Mouse (Mus musculus): ENCODE data around the gene Fsd2. TPM values are rescaled to one million over a fixed set of nuclear protein-coding genes. Genes with fewer than 3 reads are reported as not detected.

Gene Fsd2
- polyA plus RNA-seq, 1 experiment from 2014 or later: 0.59 TPM

GRCm38 (mm10) chr7:81489649-81490048, 77.1 kb downstream of the Fsd2 start:
- Histone ChIP-seq H3K9me3 (replicated peaks; ENCODE audit: control insufficient read depth, low read length) (no peaks in the 10 kb centered on the region), H3K4me1 (ENCODE audit: control insufficient read depth, low read depth, low read length) (no peaks in the 10 kb centered on the region), H3K4me3 (ENCODE audit: low read depth, low read length) (no peak overlapping the region), H3K9ac (ENCODE audit: low read depth, low read length) (no peak overlapping the region), H3K36me3 (ENCODE audit: control insufficient read depth, insufficient read depth) (no peaks in the 10 kb centered on the region), H3K27me3 (ENCODE audit: control insufficient read depth, insufficient read depth, low read depth, low read length) (peaks cover 19% of the 10 kb centered on the region), H3K27ac (ENCODE audit: low read length) (no peak overlapping the region), H3K4me2 (ENCODE audit: low read depth, low read length) (no peak overlapping the region)
- 12% methylated on average over 9 of the region's 9 CpGs for WGBS (ENCODE audit: insufficient replicate concordance)
- ATAC-seq (ENCODE audit: low read depth): no peak

MicroRNAs encoded within 50 kb of the gene (microRNA counts, 519-probe panel; counts per million panel counts)
- 1,714 counts per million, percentile 18 among the panel's probes with 10 or more counts for microRNA mmu-miR-1839-3p
- 1,883 counts per million, percentile 22 among the panel's probes with 10 or more counts for microRNA mmu-miR-1839-5p

Other genes starting within 250 kb of the Fsd2 start
- 564 and 643 TPM in 2 replicates for gene Rps17, start 221.7 kb downstream of the Fsd2 start, polyA plus RNA-seq (2015; fragmentation: Nextera tagmentation; extraction: Ambion mirVana)
- gene Cpeb1, start 111.5 kb downstream of the Fsd2 start, polyA plus RNA-seq (2015; fragmentation: Nextera tagmentation; extraction: Ambion mirVana): not detected in 2 replicates
- 0.07 TPM in 1 of 2 replicates, not detected in the other for gene Ap3b2, start 73.0 kb downstream of the Fsd2 start, polyA plus RNA-seq (2015; fragmentation: Nextera tagmentation; extraction: Ambion mirVana)
- not detected in 2 replicates for gene BC048679, start 68.7 kb downstream of the Fsd2 start, polyA plus RNA-seq (2015; fragmentation: Nextera tagmentation; extraction: Ambion mirVana)
- gene Whamm, start 4.3 kb upstream of the Fsd2 start, polyA plus RNA-seq (2015; fragmentation: Nextera tagmentation; extraction: Ambion mirVana): 1.5 and 2.4 TPM in 2 replicates
- 2.8 and 3.3 TPM in 2 replicates for gene Homer2, start 140.6 kb upstream of the Fsd2 start, polyA plus RNA-seq (2015; fragmentation: Nextera tagmentation; extraction: Ambion mirVana)
- gene Ramac, start 196.0 kb upstream of the Fsd2 start, polyA plus RNA-seq (2015; fragmentation: Nextera tagmentation; extraction: Ambion mirVana): 52.9 and 62.2 TPM in 2 replicates
- 19.0 and 19.2 TPM in 2 replicates for gene 3110040N11Rik, start 222.5 kb upstream of the Fsd2 start, polyA plus RNA-seq (2015; fragmentation: Nextera tagmentation; extraction: Ambion mirVana)